Mouse (Mus musculus): ENCODE results near the gene Klf4.

Klf4 gene

DNA sequence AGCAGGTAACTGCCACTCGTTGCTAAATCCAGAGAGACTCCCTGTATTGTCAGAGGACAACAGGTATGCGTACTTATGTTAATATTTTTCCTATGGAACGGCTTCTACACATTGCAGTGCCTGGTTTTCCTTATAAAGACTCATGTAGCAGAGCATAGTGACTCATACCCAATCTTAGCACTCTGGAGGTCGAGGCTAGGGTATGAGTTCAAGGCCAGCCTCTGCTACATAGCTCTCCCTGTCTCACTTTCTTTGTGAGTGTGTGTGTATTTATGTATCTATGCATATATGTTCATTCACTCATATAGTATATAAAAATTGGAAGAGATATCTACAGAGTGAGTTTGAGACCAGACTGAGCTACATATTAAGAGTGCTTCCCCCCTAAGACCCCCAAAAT, 8.3 kb downstream of the Klf4 start:
- no peak for DNase-seq (ENCODE audit: low read depth)

GRCm38 (mm10) chr4:55517438-55517837, 14.8 kb downstream of the Klf4 start:
- no peak for DNase-seq (ENCODE audit: low read depth)

DNA sequence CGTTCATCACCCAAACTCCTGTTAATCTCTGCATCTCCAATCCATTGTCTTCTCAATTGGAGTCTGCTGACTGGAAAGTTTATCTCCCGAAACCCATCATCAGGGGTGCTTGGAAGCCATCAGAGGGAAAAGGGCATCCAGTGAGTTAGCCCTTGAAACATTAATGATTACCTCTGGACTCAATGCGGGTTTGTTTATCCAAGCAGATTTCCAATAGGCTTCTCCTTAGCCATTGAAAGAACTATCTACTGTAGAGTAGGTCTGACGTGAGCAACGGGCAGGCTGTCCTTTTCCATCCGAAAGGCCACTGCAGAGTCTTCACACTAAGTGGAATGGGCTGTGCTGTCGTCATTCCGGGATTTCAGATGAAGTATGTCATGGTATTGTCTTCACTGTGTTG, 16.2 kb downstream of the Klf4 start:
- no peak for DNase-seq (ENCODE audit: low read depth)

GRCm38 (mm10) chr4:55514733-55515176, 17.5 kb downstream of the Klf4 start:
- no peak for DNase-seq (ENCODE audit: low read depth)

GRCm38 (mm10) chr4:55513615-55514279, 18.5 kb downstream of the Klf4 start:
- DNase-seq (ENCODE audit: low read depth): no peak

DNA sequence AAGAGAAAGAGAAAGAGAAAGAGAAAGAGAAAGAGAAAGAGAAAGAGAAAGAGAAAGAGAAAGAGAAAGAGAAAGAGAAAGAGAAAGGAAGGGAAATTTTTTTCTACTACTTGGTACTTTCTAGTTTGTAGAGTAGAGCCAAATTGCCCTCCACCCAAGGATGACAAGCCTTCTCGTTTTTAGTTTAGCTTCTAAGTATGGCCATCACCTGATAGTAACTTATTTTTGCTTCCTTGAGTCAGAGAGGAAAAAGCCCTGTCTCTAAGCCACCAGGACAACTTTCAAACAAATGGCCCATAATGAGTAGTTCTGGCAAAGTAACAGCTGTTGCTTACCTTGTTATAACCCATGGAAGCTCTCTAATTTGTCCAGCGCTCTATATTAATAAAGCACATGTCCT, 20.9 kb downstream of the Klf4 start:
- DNase-seq (ENCODE audit: low read depth): no peak

DNA sequence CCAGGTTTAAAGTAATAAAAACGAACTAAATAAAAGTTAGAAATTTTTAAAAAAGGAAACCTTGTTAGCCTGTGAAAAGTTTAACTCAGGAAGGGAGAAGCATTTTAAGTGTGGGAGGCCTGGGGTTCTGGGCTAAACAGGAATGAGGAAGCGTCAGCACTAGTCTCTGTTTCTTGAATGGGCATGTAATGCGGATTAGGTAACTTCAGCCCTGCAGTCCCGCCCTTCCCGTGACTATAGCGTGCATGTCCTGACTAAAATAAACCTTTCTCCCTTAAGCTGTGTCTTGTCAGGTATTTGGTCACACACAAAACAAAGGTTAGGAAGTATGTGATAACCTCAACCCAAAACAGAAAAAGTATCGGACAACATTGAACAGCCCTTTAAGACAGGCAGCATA, 23.6 kb downstream of the Klf4 start:
- no peak for DNase-seq (ENCODE audit: low read depth)

GRCm38 (mm10) chr4:55498621-55499020, 33.6 kb downstream of the Klf4 start:
- no peak for DNase-seq (ENCODE audit: low read depth)

GRCm38 (mm10) chr4:55496416-55496815, 35.9 kb downstream of the Klf4 start:
- no peak for DNase-seq (ENCODE audit: low read depth)

- DNase-seq (ENCODE audit: low read depth): no peak
These were observed 39.0 kb downstream of the Klf4 start for GRCm38 (mm10) chr4:55493261-55493660.

- no peak for DNase-seq (ENCODE audit: low read depth)
These were observed 42.9 kb downstream of the Klf4 start for GRCm38 (mm10) chr4:55489328-55489727.

DNA sequence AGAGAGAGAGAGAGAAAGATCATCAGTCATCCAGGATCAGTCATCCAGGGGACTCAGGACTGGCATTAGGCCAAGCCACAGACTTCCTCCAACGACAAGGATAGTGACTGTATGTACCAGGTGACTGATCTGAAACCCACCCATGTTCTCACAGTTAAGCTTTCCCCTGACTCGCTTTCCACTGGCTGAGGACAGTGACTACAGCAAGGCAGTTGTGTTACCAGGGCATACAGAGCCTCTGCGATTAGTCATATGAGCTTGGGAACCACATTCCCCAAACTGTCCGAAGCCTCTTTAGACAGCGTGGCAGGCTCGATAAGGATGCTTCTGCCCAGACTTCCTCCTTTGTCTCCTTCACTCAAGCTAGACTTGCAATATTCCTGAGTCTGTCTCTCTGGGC, 43.7 kb downstream of the Klf4 start:
- peak; percentile 36 for DNase-seq (ENCODE audit: low read depth)

- peak; percentile 33 for DNase-seq (ENCODE audit: low read depth)
These were observed 51.9 kb downstream of the Klf4 start for GRCm38 (mm10) chr4:55480322-55480767.

DNA sequence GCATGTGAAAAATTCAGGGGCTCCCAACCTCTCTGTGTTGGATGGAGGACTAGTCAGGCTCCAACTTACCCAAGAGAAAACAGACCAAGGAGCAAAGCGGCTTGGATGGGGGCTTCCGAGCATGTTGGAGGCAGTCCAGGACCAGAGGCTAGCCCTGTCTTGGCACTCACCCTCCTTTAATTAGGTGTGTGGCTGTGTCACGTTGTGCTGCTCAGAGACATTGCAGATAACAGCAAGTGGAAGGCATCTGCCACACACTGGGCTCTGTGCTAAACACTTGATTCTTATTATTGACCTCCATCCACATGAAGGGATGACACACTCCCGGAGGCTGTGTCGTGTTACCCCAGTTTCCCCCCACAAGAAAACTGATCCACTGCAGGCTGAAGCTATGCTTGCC, 53.9 kb downstream of the Klf4 start:
- DNase-seq (ENCODE audit: low read depth): no peak

- DNase-seq (ENCODE audit: low read depth): no peak
These were observed 54.3 kb downstream of the Klf4 start for GRCm38 (mm10) chr4:55477933-55478332.

GRCm38 (mm10) chr4:55477210-55477759, 55.0 kb downstream of the Klf4 start:
- no peak for DNase-seq (ENCODE audit: low read depth)
